Mouse (Mus musculus): ENCODE measurements at regions not wholly inside any gene's neighbourhood (a gene's known extent, or its start where the extent isn't known, plus 50 kb on each side); places are given as distances from the start of the nearest gene placed in this dataset.

- DNase-seq (ENCODE audit: low read depth) = no peak
Observed at GRCm38 (mm10) chr13:28640826-28641225, 312.7 kb downstream of the Sox4 start.

- DNase-seq (ENCODE audit: low read depth) = no peak
Observed at GRCm38 (mm10) chr13:28635230-28635950, 318.1 kb downstream of the Sox4 start.

GRCm38 (mm10) chr13:28633541-28634041, 319.9 kb downstream of the Sox4 start:
- DNase-seq (ENCODE audit: low read depth) = no peak

- DNase-seq (ENCODE audit: low read depth) = no peak
Observed at GRCm38 (mm10) chr13:28629431-28630331, 323.8 kb downstream of the Sox4 start.

- DNase-seq (ENCODE audit: low read depth) = no peak
Observed at GRCm38 (mm10) chr13:28628751-28629150, 324.8 kb downstream of the Sox4 start.

- no peak for DNase-seq (ENCODE audit: low read depth)
Observed at GRCm38 (mm10) chr13:28618961-28619360, 334.6 kb downstream of the Sox4 start.

GRCm38 (mm10) chr13:28617503-28617902, 336.0 kb downstream of the Sox4 start:
- no peak for DNase-seq (ENCODE audit: low read depth)

- DNase-seq (ENCODE audit: low read depth) = no peak
Observed at GRCm38 (mm10) chr13:28616645-28617381, 336.7 kb downstream of the Sox4 start.

- DNase-seq (ENCODE audit: low read depth) = no peak
Observed at GRCm38 (mm10) chr13:28607551-28608114, 345.9 kb downstream of the Sox4 start.

GRCm38 (mm10) chr13:28606651-28607050, 346.9 kb downstream of the Sox4 start:
- DNase-seq (ENCODE audit: low read depth) = no peak

GRCm38 (mm10) chr13:28605833-28606232, 347.7 kb downstream of the Sox4 start:
- no peak for DNase-seq (ENCODE audit: low read depth)

- DNase-seq (ENCODE audit: low read depth) = no peak
Observed at GRCm38 (mm10) chr13:28604016-28604415, 346.7 kb downstream of the Gm11361 start.

GRCm38 (mm10) chr13:28600792-28601191, 343.5 kb downstream of the Gm11361 start:
- no peak for DNase-seq (ENCODE audit: low read depth)

- no peak for DNase-seq (ENCODE audit: low read depth)
Observed at GRCm38 (mm10) chr13:28596367-28596766, 339.0 kb downstream of the Gm11361 start.

GRCm38 (mm10) chr13:28592176-28592575, 334.8 kb downstream of the Gm11361 start:
- no peak for DNase-seq (ENCODE audit: low read depth)

- no peak for DNase-seq (ENCODE audit: low read depth)
Observed at GRCm38 (mm10) chr13:28587977-28588376, 330.6 kb downstream of the Gm11361 start.

GRCm38 (mm10) chr13:28586693-28587092, 329.4 kb downstream of the Gm11361 start:
- no peak for DNase-seq (ENCODE audit: low read depth)

- DNase-seq (ENCODE audit: low read depth) = no peak
Observed at GRCm38 (mm10) chr13:28586140-28586539, 328.8 kb downstream of the Gm11361 start.

- DNase-seq (ENCODE audit: low read depth) = no peak
Observed at GRCm38 (mm10) chr13:28583617-28584016, 326.3 kb downstream of the Gm11361 start.

GRCm38 (mm10) chr13:28575202-28575851, 318.0 kb downstream of the Gm11361 start:
- no peak for DNase-seq (ENCODE audit: low read depth)

GRCm38 (mm10) chr13:28573364-28573763, 316.0 kb downstream of the Gm11361 start:
- no peak for DNase-seq (ENCODE audit: low read depth)

Data from c-Kit-positive CD71-positive TER-119-negative erythroid progenitor cells, embryonic 14.5 days (primary cell).